Mouse (Mus musculus) lung, postnatal 0 days (tissue): Measurements from ENCODE around the gene Cep41.

Experiments
- CTCF ChIP-seq: IDR thresholded peaks from 2 replicates; pipeline ENCODE4 v1.5.1; 2016; ENCODE audit warnings: antibody characterized with exemption, mild to moderate bottlenecking
- EP300 ChIP-seq: IDR thresholded peaks from 2 replicates; pipeline ENCODE4 v1.6.1; 2016; ENCODE audit warnings: antibody characterized with exemption, mild to moderate bottlenecking, control low read depth

DNA sequence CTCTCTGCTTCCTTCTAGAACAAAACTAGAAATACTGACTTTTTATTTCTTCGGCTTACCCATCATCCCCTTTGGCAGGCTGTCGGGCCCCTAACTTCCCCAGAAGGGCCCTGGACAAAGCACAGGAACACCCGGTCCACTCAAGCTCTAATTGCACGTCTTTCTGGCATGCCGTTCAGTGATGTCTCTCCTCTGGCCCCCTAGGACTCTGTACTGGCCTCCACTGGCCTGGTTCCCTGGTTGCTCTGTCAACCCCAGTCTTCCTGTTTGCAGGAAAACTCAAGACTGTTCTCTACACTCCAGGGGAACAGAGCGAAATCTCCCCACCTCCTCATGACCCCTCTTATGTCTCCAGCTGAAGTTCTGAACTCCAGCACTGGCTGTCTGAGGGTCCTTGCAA, 74.8 kb downstream of the Cep41 start:
- TF ChIP-seq CTCF, result no peak
- no peak for TF ChIP-seq EP300
